Mouse (Mus musculus): ENCODE measurements around the gene Bmx. TPM values are rescaled to one million over a fixed set of nuclear protein-coding genes. Genes with fewer than 3 reads are reported as not detected.
A peak's percentile ranks its signal among the peaks of the same experiment; 100 is the strongest.

Bmx gene
- 0.12 and 0.31 TPM in 2 replicates for polyA plus RNA-seq (2015; fragmentation: Nextera tagmentation; extraction: Ambion mirVana)

GRCm38 (mm10) chrX:164258057-164258456 is at the start of gene Bmx:
TSS of gene Bmx (minus strand) at chrX:164258193.
- Histone ChIP-seq H3K9ac (no peak within 1 kb of the TSS), H3K27ac (replicated peaks) (no peak within 1 kb of the TSS), H3K27me3 (peaks cover 36% of the 10 kb centered on the region), H3K4me3 (no peak within 1 kb of the TSS), H3K9me3 (no peaks in the 10 kb centered on the region), H3K4me1 (replicated peaks) (no peaks in the 10 kb centered on the region), H3K36me3 (no peaks in the 10 kb centered on the region), H3K4me2 (no peak within 1 kb of the TSS)
- no peak for ATAC-seq (ENCODE audit: low read depth)
- 67% methylated on average over 8 of the region's 8 CpGs for WGBS

- Histone ChIP-seq H3K4me2 (no peak overlapping the region), H3K9me3 (no peaks in the 10 kb centered on the region), H3K4me1 (replicated peaks) (no peaks in the 10 kb centered on the region), H3K27ac (replicated peaks) (no peak overlapping the region), H3K9ac (no peak overlapping the region), H3K36me3 (no peaks in the 10 kb centered on the region), H3K4me3 (no peak overlapping the region), H3K27me3 (no peaks in the 10 kb centered on the region; the same call in none of the 2 replicates)
- no peak for ATAC-seq (ENCODE audit: low read depth)
- 75% methylated on average over 2 of the region's 2 CpGs for WGBS
Observed at GRCm38 (mm10) chrX:164306250-164306649, 48.3 kb upstream of the Bmx start.

GRCm38 (mm10) chrX:164291147-164291546 is 33.2 kb upstream of the Bmx start:
- WGBS: 64% methylated on average over 5 of the region's 5 CpGs
- Histone ChIP-seq H3K27ac (replicated peaks) (no peak overlapping the region), H3K9ac (no peak overlapping the region)

GRCm38 (mm10) chrX:164287077-164287476 is 29.1 kb upstream of the Bmx start:
- Histone ChIP-seq H3K27me3 (peaks cover 4% of the 10 kb centered on the region; the same call in 1 of the 2 replicates), H3K4me3 (no peak overlapping the region), H3K4me2 (no peak overlapping the region), H3K9ac (no peak overlapping the region), H3K27ac (replicated peaks) (no peak overlapping the region), H3K9me3 (no peaks in the 10 kb centered on the region), H3K4me1 (replicated peaks) (no peaks in the 10 kb centered on the region), H3K36me3 (no peaks in the 10 kb centered on the region)
- WGBS: 50% methylated on average over 3 of the region's 3 CpGs
- no peak for ATAC-seq (ENCODE audit: low read depth)

More at GRCm38 (mm10) chrX:164291147-164291546, 33.2 kb upstream of the Bmx start:
- no peaks in the 10 kb centered on the region for H3K4me1 ChIP-seq (replicated peaks)
- H3K4me2 ChIP-seq: no peak overlapping the region
- H3K36me3 ChIP-seq: no peaks in the 10 kb centered on the region
- H3K27me3 ChIP-seq: peaks cover 4% of the 10 kb centered on the region; the same call in 1 of the 2 replicates
- no peak overlapping the region for H3K4me3 ChIP-seq
- no peak for ATAC-seq (ENCODE audit: low read depth)
- no peaks in the 10 kb centered on the region for H3K9me3 ChIP-seq

GRCm38 (mm10) chrX:164283808-164284207 is 25.8 kb upstream of the Bmx start:
- ATAC-seq (ENCODE audit: low read depth): no peak
- Histone ChIP-seq H3K27me3 (peaks cover 4% of the 10 kb centered on the region; the same call in 1 of the 2 replicates), H3K4me2 (no peak overlapping the region), H3K27ac (replicated peaks) (no peak overlapping the region), H3K9ac (no peak overlapping the region), H3K9me3 (no peaks in the 10 kb centered on the region), H3K4me3 (no peak overlapping the region), H3K4me1 (replicated peaks) (no peaks in the 10 kb centered on the region), H3K36me3 (no peaks in the 10 kb centered on the region)
- WGBS: 83% methylated on average over 4 of the region's 4 CpGs

GRCm38 (mm10) chrX:164280918-164281647 is 23.1 kb upstream of the Bmx start:
- H3K9ac ChIP-seq: no peak overlapping the region
- no peaks in the 10 kb centered on the region for H3K9me3 ChIP-seq
- no peaks in the 10 kb centered on the region for H3K36me3 ChIP-seq
- H3K4me3 ChIP-seq: no peak overlapping the region
- no peak for ATAC-seq (ENCODE audit: low read depth)
- no peak overlapping the region for H3K27ac ChIP-seq (replicated peaks)
- 70% methylated on average over 7 of the region's 7 CpGs for WGBS
- no peak overlapping the region for H3K4me2 ChIP-seq
- H3K27me3 ChIP-seq: no peaks in the 10 kb centered on the region; the same call in 1 of the 2 replicates
- H3K4me1 ChIP-seq (replicated peaks): no peaks in the 10 kb centered on the region

GRCm38 (mm10) chrX:164275536-164275935 is 17.5 kb upstream of the Bmx start:
- no peaks in the 10 kb centered on the region for H3K36me3 ChIP-seq
- no peaks in the 10 kb centered on the region for H3K4me1 ChIP-seq (replicated peaks)
- H3K9me3 ChIP-seq: no peaks in the 10 kb centered on the region
- WGBS: 62% methylated on average over 3 of the region's 3 CpGs
- no peak for ATAC-seq (ENCODE audit: low read depth)
- H3K27ac ChIP-seq (replicated peaks): no peak overlapping the region
- no peak overlapping the region for H3K4me2 ChIP-seq
- peaks cover 3% of the 10 kb centered on the region; the same call in 1 of the 2 replicates for H3K27me3 ChIP-seq
- H3K9ac ChIP-seq: no peak overlapping the region
- no peak overlapping the region for H3K4me3 ChIP-seq

- Histone ChIP-seq H3K4me3 (no peak overlapping the region), H3K9me3 (no peaks in the 10 kb centered on the region), H3K9ac (no peak overlapping the region), H3K27me3 (peaks cover 21% of the 10 kb centered on the region), H3K4me2 (no peak overlapping the region), H3K4me1 (replicated peaks) (no peaks in the 10 kb centered on the region), H3K27ac (replicated peaks) (no peak overlapping the region), H3K36me3 (no peaks in the 10 kb centered on the region)
- ATAC-seq (ENCODE audit: low read depth): no peak
- WGBS: 91% methylated on average over 3 of the region's 3 CpGs
Observed at GRCm38 (mm10) chrX:164270603-164271002, 12.6 kb upstream of the Bmx start.

GRCm38 (mm10) chrX:164269285-164269761 is 11.3 kb upstream of the Bmx start, which contains the start of gene Pir:
TSS of gene Pir (plus strand) at chrX:164269371.
- Histone ChIP-seq H3K36me3 (no peaks in the 10 kb centered on the region), H3K9me3 (no peaks in the 10 kb centered on the region), H3K4me1 (replicated peaks) (no peaks in the 10 kb centered on the region), H3K27me3 (peaks cover 24% of the 10 kb centered on the region), H3K27ac (replicated peaks) (no peak within 1 kb of the TSS), H3K4me3 (peak within 1 kb of the TSS; percentile 38), H3K4me2 (peak within 1 kb of the TSS; percentile 58), H3K9ac (peak within 1 kb of the TSS; percentile 61)
- peak; percentile 72 for ATAC-seq (ENCODE audit: low read depth)
- WGBS: 19% methylated on average over 20 of the region's 20 CpGs

- H3K9me3 ChIP-seq: no peaks in the 10 kb centered on the region
Observed at GRCm38 (mm10) chrX:164264861-164265260, 6.9 kb upstream of the Bmx start.

GRCm38 (mm10) chrX:164262286-164262685 is 4.3 kb upstream of the Bmx start:
- H3K9ac ChIP-seq: no peak overlapping the region
- peaks cover 46% of the 10 kb centered on the region for H3K27me3 ChIP-seq
- no peak overlapping the region for H3K4me3 ChIP-seq
- no peak overlapping the region for H3K4me2 ChIP-seq
- no peak for ATAC-seq (ENCODE audit: low read depth)
- H3K36me3 ChIP-seq: no peaks in the 10 kb centered on the region
- H3K4me1 ChIP-seq (replicated peaks): no peaks in the 10 kb centered on the region
- no peaks in the 10 kb centered on the region for H3K9me3 ChIP-seq
- WGBS: 58% methylated on average over 2 of the region's 2 CpGs
- H3K27ac ChIP-seq (replicated peaks): no peak overlapping the region

More at GRCm38 (mm10) chrX:164264861-164265260, 6.9 kb upstream of the Bmx start:
- H3K27me3 ChIP-seq: peaks cover 41% of the 10 kb centered on the region
- H3K4me3 ChIP-seq: no peak overlapping the region
- no peak for ATAC-seq (ENCODE audit: low read depth)
- no peaks in the 10 kb centered on the region for H3K36me3 ChIP-seq
- WGBS: 64% methylated on average over 1 of the region's 1 CpGs
- H3K4me2 ChIP-seq: no peak overlapping the region
- no peaks in the 10 kb centered on the region for H3K4me1 ChIP-seq (replicated peaks)
- H3K27ac ChIP-seq (replicated peaks): no peak overlapping the region
- no peak overlapping the region for H3K9ac ChIP-seq

- Histone ChIP-seq H3K27me3 (peaks cover 37% of the 10 kb centered on the region), H3K4me3 (no peak overlapping the region), H3K36me3 (no peaks in the 10 kb centered on the region), H3K9me3 (no peaks in the 10 kb centered on the region), H3K9ac (no peak overlapping the region), H3K4me1 (replicated peaks) (no peaks in the 10 kb centered on the region), H3K27ac (replicated peaks) (no peak overlapping the region), H3K4me2 (no peak overlapping the region)
- WGBS: 90% methylated on average over 5 of the region's 5 CpGs
- no peak for ATAC-seq (ENCODE audit: low read depth)
Observed at GRCm38 (mm10) chrX:164258662-164259061, 669 bp upstream of the Bmx start.
